ENCODE assay signal across 7 mouse cellular contexts in the genomic region with DNA sequence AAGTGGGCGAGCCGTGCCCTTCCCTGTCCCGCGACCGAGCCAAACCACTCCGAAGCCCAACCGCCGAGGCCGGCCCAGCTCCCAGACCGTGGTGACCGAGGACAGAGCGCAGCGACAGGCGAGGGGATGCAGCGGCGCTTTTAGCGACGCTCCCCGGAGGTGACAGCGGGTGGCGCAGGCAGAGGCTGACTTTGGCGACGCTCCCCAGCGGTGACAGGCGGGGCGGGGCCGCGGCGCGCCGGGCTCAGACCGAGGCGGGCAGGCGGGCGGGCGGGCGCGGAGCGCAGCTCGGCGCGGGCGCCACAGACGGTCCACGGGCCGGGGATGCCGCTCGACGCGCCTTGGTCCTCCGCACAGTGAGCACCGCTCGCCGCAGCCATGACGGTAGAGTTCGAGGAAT. TPM values are rescaled to one million over a fixed set of nuclear protein-coding genes. Genes with fewer than 3 reads are reported as not detected.
DNase-seq lines count a peak whose midpoint lies in the region.

No protein-coding gene starts in this region.

- peak overlapping the region; percentile 93 for H3K27ac ChIP-seq in midbrain, embryonic 10.5 days (replicated peaks)

- peak overlapping the region; percentile 95 for H3K4me3 ChIP-seq in midbrain, embryonic 10.5 days

- DNase-seq in adipocyte (ENCODE audit: low spot score) = peak; percentile 79
- peak; percentile 91 to 96 for DNase-seq in cerebellum, postnatal 25 days
- peak; percentile 60 to 70 for DNase-seq in gastrocnemius, adult 8-10 months (ENCODE audit: low spot score in 2 of 2)
- DNase-seq in induced T-regulatory cell, adult 2 months (ENCODE audit: low read depth) = peak; percentile 92
- peak; percentile 90 for DNase-seq in left cerebral cortex, postnatal 4 days
- peak; percentile 88 for DNase-seq in midbrain, embryonic 10.5 days (ENCODE audit: low spot score)
- peak; percentile 89 for DNase-seq in right cerebral cortex, postnatal 4 days

- H3K9me3 ChIP-seq in midbrain, embryonic 10.5 days (replicated peaks) = no peaks in the 10 kb centered on the region

- intact Hi-C loops in left cerebral cortex, postnatal 4 days (cut with DNase I) = loop anchor here (5.0 kb wide), 1 partner anchor 55 kb away; no protein-coding TSS in a partner anchor

- no peaks in the 10 kb centered on the region for H3K27me3 ChIP-seq in midbrain, embryonic 10.5 days (ENCODE audit: low read depth, poor library complexity, severe bottlenecking)

- 1% methylated on average over 56 of the region's 56 CpGs for WGBS in midbrain, embryonic 10.5 days

- H3K36me3 ChIP-seq in midbrain, embryonic 10.5 days = peaks cover 44% of the 10 kb centered on the region

- H3K4me1 ChIP-seq in midbrain, embryonic 10.5 days = peaks cover 48% of the 10 kb centered on the region

RNA-seq across cellular contexts. Expression of a gene that starts 0.4 kb away (rescaled TPM):
- total RNA-seq in gastrocnemius, adult 8-10 months (2022) = 1 to 10 TPM; 5.6 to 8.3 (median 7.2) TPM
- total RNA-seq in left cerebral cortex, postnatal 4 days (2021) = 100 to 1,000 TPM; 164 to 168 TPM
- 24.3 and 38.4 TPM in 2 replicates for polyA plus RNA-seq in midbrain, embryonic 10.5 days (2016; fragmentation: Nextera tagmentation; extraction: Ambion mirVana)

RNA-seq across cellular contexts. Expression of a gene that starts 0.4 kb away (rescaled TPM):
- total RNA-seq in gastrocnemius, adult 8-10 months (2022) = 10 to 100 TPM; 14.2 to 17.0 (median 14.9) TPM
- total RNA-seq in left cerebral cortex, postnatal 4 days (2021) = 10 to 100 TPM; 62.3 to 68.1 TPM
- polyA plus RNA-seq in midbrain, embryonic 10.5 days (2016; fragmentation: Nextera tagmentation; extraction: Ambion mirVana) = 50.7 and 53.4 TPM in 2 replicates

RNA-seq across cellular contexts. Expression of a gene that starts 22.7 kb away (rescaled TPM):
- 10 to 100 TPM; 13.0 to 16.8 (median 14.1) TPM for total RNA-seq in gastrocnemius, adult 8-10 months (2022)
- 10 to 100 TPM; 44.1 to 54.7 TPM for total RNA-seq in left cerebral cortex, postnatal 4 days (2021)
- polyA plus RNA-seq in midbrain, embryonic 10.5 days (2016; fragmentation: Nextera tagmentation; extraction: Ambion mirVana) = 114 and 116 TPM in 2 replicates

RNA-seq across cellular contexts. Expression of a gene that starts 22.8 kb away (rescaled TPM):
- 10 to 100 TPM; 11.0 to 18.7 (median 16.1) TPM for total RNA-seq in gastrocnemius, adult 8-10 months (2022)
- 10 to 100 TPM; 26.6 to 27.5 TPM for total RNA-seq in left cerebral cortex, postnatal 4 days (2021)
- 21.6 and 24.6 TPM in 2 replicates for polyA plus RNA-seq in midbrain, embryonic 10.5 days (2016; fragmentation: Nextera tagmentation; extraction: Ambion mirVana)

RNA-seq across cellular contexts. Expression of a gene that starts 28.9 kb away (rescaled TPM):
- total RNA-seq in gastrocnemius, adult 8-10 months (2022) = under 1 TPM in 2 of 4 experiments, not detected in 2; 0.11 to 0.12 TPM
- total RNA-seq in left cerebral cortex, postnatal 4 days (2021) = under 1 TPM; 0.28 to 0.32 TPM
- 0.22 and 0.41 TPM in 2 replicates for polyA plus RNA-seq in midbrain, embryonic 10.5 days (2016; fragmentation: Nextera tagmentation; extraction: Ambion mirVana)

Comparison
In these comparisons a context has a peak if more than half of its experiments do, and no peak if none do; other contexts are left out.
1. Peak in every context shown above with its lines: DNase-seq, H3K4me3 ChIP-seq and H3K27ac ChIP-seq.
2. RNA of a gene that starts 0.4 kb away (total RNA-seq): 164 to 168 TPM in left cerebral cortex, postnatal 4 days; 5.6 to 8.3 TPM in gastrocnemius, adult 8-10 months; every median in the first group is over 10 times any median in the second.